Mouse (Mus musculus) layer of hippocampus, postnatal 25 days (tissue): ENCODE results near the gene Cfap52. TPM values are rescaled to one million over a fixed set of nuclear protein-coding genes. Genes with fewer than 3 reads are reported as not detected.
A peak's percentile ranks its signal among the peaks of the same experiment; 100 is the strongest.

Source experiments
- DNase-seq, 2 experiments: peaks; one replicate each; pipeline ENCODE4 v3.0.0; 2022; ENCODE audit warnings: mixed read lengths in 2 of 2, low spot score in 1 of 2; ENCODE audit errors: extremely low spot score in 1 of 2
- total RNA-seq, 2 experiments: library from RNA; stranded (reverse); gene quantifications; 2 replicates each; pipeline ENCODE4 v1.2.3; 2021

Gene Cfap52
- total RNA-seq, 2 experiments from 2014 or later = 0.87 to 0.94 TPM

- DNase-seq = no peak
Observed at GRCm38 (mm10) chr11:67932156-67932555, 33.3 kb downstream of the Cfap52 start.

GRCm38 (mm10) chr11:67926348-67927055, 38.9 kb downstream of the Cfap52 start:
- DNase-seq = no peak

- no peak for DNase-seq
Observed at GRCm38 (mm10) chr11:67925000-67925399, 40.5 kb downstream of the Cfap52 start.

GRCm38 (mm10) chr11:67923720-67924119, 41.7 kb downstream of the Cfap52 start:
- DNase-seq = no peak

GRCm38 (mm10) chr11:67922755-67923125, 42.7 kb downstream of the Cfap52 start:
- peak in 1 of 2 experiments; percentile 34 for DNase-seq

- DNase-seq = no peak
Observed at GRCm38 (mm10) chr11:67921827-67922754, 43.4 kb downstream of the Cfap52 start, which contains the start of gene Usp43. Gene Usp43, minus strand, starts transcription at chr11:67922153.

- DNase-seq = no peak
Observed at GRCm38 (mm10) chr11:67921091-67921826, 44.2 kb downstream of the Cfap52 start.

GRCm38 (mm10) chr11:67920226-67920960, 45.1 kb downstream of the Cfap52 start:
- no peak for DNase-seq

- DNase-seq = no peak
Observed at GRCm38 (mm10) chr11:67919593-67919992, 45.9 kb downstream of the Cfap52 start.

- DNase-seq = no peak
Observed at GRCm38 (mm10) chr11:67917126-67917525, 48.3 kb downstream of the Cfap52 start.

- DNase-seq = no peak
Observed at GRCm38 (mm10) chr11:67911074-67911473, 54.4 kb downstream of the Cfap52 start.

GRCm38 (mm10) chr11:67903756-67904155, 61.7 kb downstream of the Cfap52 start:
- no peak for DNase-seq

- DNase-seq = peak; percentile 50 to 72
Observed at GRCm38 (mm10) chr11:67897064-67897560, 68.3 kb downstream of the Cfap52 start.

- no peak for DNase-seq
Observed at GRCm38 (mm10) chr11:67895641-67896040, 69.8 kb downstream of the Cfap52 start.

- no peak for DNase-seq
Observed at GRCm38 (mm10) chr11:67888521-67888920, 76.9 kb downstream of the Cfap52 start.

GRCm38 (mm10) chr11:67885921-67886320, 79.5 kb downstream of the Cfap52 start:
- DNase-seq = no peak
